In genomic region chr10:17761652-17762051, GRCm38 (mm10) we compare ENCODE assay signal across 20 mouse cellular contexts. TPM values are rescaled to one million over a fixed set of nuclear protein-coding genes. Genes with fewer than 3 reads are reported as not detected.
DNase-seq lines count a peak whose midpoint lies in the region; ATAC-seq and TF ChIP-seq lines count a peak whose summit lies in the region.
"Had no signal": no experiment of that assay in that cellular context is flagged by ENCODE, and none has a peak within 500 bp of the region (broad histone marks: within the 10 kb centered on the region; RNA-seq: fewer than 3 reads in every experiment).

No protein-coding gene starts in this region.

- 0 out of 2 replicates have a peak overlapping the region, but pooled peaks have one; percentile 37 for H3K27ac ChIP-seq in heart, embryonic 12.5 days (ENCODE audit: poor library complexity, severe bottlenecking)
- no peak overlapping the region for H3K27ac ChIP-seq in hindbrain, embryonic 14.5 days
- no peak overlapping the region for H3K27ac ChIP-seq in midbrain, postnatal 0 days (ENCODE audit: low read depth, low read length)
- H3K27ac ChIP-seq: embryonic facial prominence, embryonic 15.5 days; hindbrain, embryonic 13.5 days had no signal

- H3K9ac ChIP-seq in heart, embryonic 12.5 days, result no peak overlapping the region
- no peak overlapping the region for H3K9ac ChIP-seq in hindbrain, embryonic 14.5 days
- H3K9ac ChIP-seq in midbrain, postnatal 0 days (replicated peaks; ENCODE audit: low read length, poor library complexity, severe bottlenecking), result no peak overlapping the region
- H3K9ac ChIP-seq: embryonic facial prominence, embryonic 15.5 days; heart, embryonic 15.5 days; hindbrain, embryonic 13.5 days had no signal

- TF ChIP-seq CTCF in midbrain, postnatal 0 days (IDR thresholded peaks at IDR 0.05), result no peak

- H3K4me3 ChIP-seq in heart, embryonic 12.5 days, result no peak overlapping the region
- H3K4me3 ChIP-seq in hindbrain, embryonic 14.5 days (replicated peaks; ENCODE audit: low read length), result no peak overlapping the region
- no peak overlapping the region for H3K4me3 ChIP-seq in midbrain, postnatal 0 days (ENCODE audit: low read depth, low read length)
- H3K4me3 ChIP-seq: embryonic facial prominence, embryonic 15.5 days; heart, embryonic 10.5 days; heart, embryonic 15.5 days; hindbrain, embryonic 13.5 days had no signal

- H3K27me3 ChIP-seq in heart, embryonic 12.5 days (replicated peaks), result no peaks in the 10 kb centered on the region
- no peaks in the 10 kb centered on the region for H3K27me3 ChIP-seq in hindbrain, embryonic 14.5 days (ENCODE audit: control insufficient read depth, insufficient read depth, low read length)
- no peaks in the 10 kb centered on the region for H3K27me3 ChIP-seq in midbrain, postnatal 0 days (ENCODE audit: insufficient read depth, low read length)
- H3K27me3 ChIP-seq: CH12.LX; embryonic facial prominence, embryonic 15.5 days; heart, embryonic 15.5 days; hindbrain, embryonic 13.5 days had no signal

- WGBS in heart, embryonic 12.5 days, result 63% methylated on average over 1 of the region's 1 CpGs
- WGBS in hindbrain, embryonic 14.5 days, result 96% methylated on average over 1 of the region's 1 CpGs
- 92% methylated on average over 1 of the region's 1 CpGs for WGBS in midbrain, postnatal 0 days

- no peaks in the 10 kb centered on the region for H3K36me3 ChIP-seq in heart, embryonic 12.5 days
- no peaks in the 10 kb centered on the region for H3K36me3 ChIP-seq in hindbrain, embryonic 14.5 days (replicated peaks; ENCODE audit: control insufficient read depth, insufficient read depth)
- H3K36me3 ChIP-seq in midbrain, postnatal 0 days (ENCODE audit: insufficient read depth, low read length), result no peaks in the 10 kb centered on the region
- H3K36me3 ChIP-seq: embryonic facial prominence, embryonic 15.5 days; heart, embryonic 10.5 days; heart, embryonic 15.5 days; hindbrain, embryonic 13.5 days had no signal

- no peak overlapping the region for H3K4me2 ChIP-seq in heart, embryonic 12.5 days
- no peak overlapping the region for H3K4me2 ChIP-seq in hindbrain, embryonic 14.5 days (replicated peaks)
- H3K4me2 ChIP-seq in midbrain, postnatal 0 days (ENCODE audit: low read depth, low read length, poor library complexity, severe bottlenecking), result no peak overlapping the region
- H3K4me2 ChIP-seq: embryonic facial prominence, embryonic 15.5 days; heart, embryonic 15.5 days; hindbrain, embryonic 13.5 days had no signal

- no peaks in the 10 kb centered on the region; the same call in 1 of the 2 replicates for H3K9me3 ChIP-seq in heart, embryonic 12.5 days (replicated peaks)
- no peaks in the 10 kb centered on the region for H3K9me3 ChIP-seq in hindbrain, embryonic 14.5 days (ENCODE audit: control insufficient read depth, low read length)
- H3K9me3 ChIP-seq in midbrain, postnatal 0 days (ENCODE audit: low read length), result no peaks in the 10 kb centered on the region
- H3K9me3 ChIP-seq: embryonic facial prominence, embryonic 15.5 days; heart, embryonic 10.5 days; heart, embryonic 15.5 days; hindbrain, embryonic 13.5 days had no signal

- DNase-seq in heart, adult 9 months (ENCODE audit: low spot score in 2 of 2), result no peak
- DNase-seq in 416B (ENCODE audit: low read depth), result peak; percentile 58
- DNase-seq in hindbrain, embryonic 14.5 days (ENCODE audit: low spot score), result no peak
- DNase-seq in midbrain, postnatal 0 days (ENCODE audit: low spot score), result no peak
- DNase-seq: adrenal gland, adult 8-10 months; adrenal gland, postnatal 36 days; cerebellum, adult 2 months; cerebellum, postnatal 10 days; embryo, embryonic 11 days; gastrocnemius, postnatal 10 days; heart, postnatal 14 days had no signal

- H3K4me1 ChIP-seq in heart, embryonic 12.5 days (replicated peaks), result peaks cover 5% of the 10 kb centered on the region; the same call in 1 of the 2 replicates
- no peaks in the 10 kb centered on the region for H3K4me1 ChIP-seq in hindbrain, embryonic 14.5 days (replicated peaks; ENCODE audit: control insufficient read depth, insufficient read depth, low read length)
- H3K4me1 ChIP-seq in midbrain, postnatal 0 days (ENCODE audit: insufficient read depth, low read length), result no peaks in the 10 kb centered on the region
- H3K4me1 ChIP-seq: embryonic facial prominence, embryonic 15.5 days; heart, embryonic 15.5 days; hindbrain, embryonic 13.5 days had no signal

- ATAC-seq in heart, embryonic 12.5 days (ENCODE audit: insufficient number of reproducible peaks, low FRiP score), result no peak
- ATAC-seq in common myeloid progenitor, adult 5-6 weeks (replicated peaks; ENCODE audit: low read depth, poor library complexity, severe bottlenecking), result peak; percentile 47; the same call in 1 of the 2 replicates
- ATAC-seq in megakaryocyte-erythroid progenitor cell, adult 5-6 weeks (replicated peaks; ENCODE audit: low FRiP score, low TSS enrichment, poor library complexity, severe bottlenecking), result peak; percentile 52; the same call in 1 of the 2 replicates
- ATAC-seq in hindbrain, embryonic 14.5 days (ENCODE audit: low FRiP score), result no peak
- no peak for ATAC-seq in midbrain, postnatal 0 days (ENCODE audit: low FRiP score)
- ATAC-seq: forebrain, embryonic 16.5 days had no signal

RNA-seq across cellular contexts. Expression of gene Txlnb, which starts 34.4 kb away (rescaled TPM):
- 40.9 and 46.9 TPM in 2 replicates for polyA plus RNA-seq in heart, embryonic 12.5 days (2016; fragmentation: Nextera tagmentation; extraction: Ambion mirVana)
- 0.82 and 0.87 TPM in 2 replicates for total RNA-seq in common myeloid progenitor, adult 5-6 weeks (2017)
- total RNA-seq in megakaryocyte-erythroid progenitor cell, adult 5-6 weeks (2014; fragmentation: Nextera tagmentation), result 0.40 and 1.4 TPM in 2 replicates
- 0.57 TPM in 1 of 2 replicates, not detected in the other for total RNA-seq in megakaryocyte-erythroid progenitor cell, adult 5-6 weeks (2017)
- 1.6 and 1.9 TPM in 2 replicates for polyA plus RNA-seq in hindbrain, embryonic 14.5 days (2014; fragmentation: Nextera tagmentation; extraction: Ambion mirVana)
- 0.76 and 1.4 TPM in 2 replicates for total RNA-seq in midbrain, postnatal 0 days (2014; rRNA removed)
- 0.43 and 0.57 TPM in 2 replicates for polyA plus RNA-seq in midbrain, postnatal 0 days (2015; fragmentation: Nextera tagmentation; extraction: Ambion mirVana)

RNA-seq across cellular contexts. Expression of gene Cited2, which starts 38.6 kb away (rescaled TPM):
- 48.5 and 49.6 TPM in 2 replicates for polyA plus RNA-seq in heart, embryonic 12.5 days (2016; fragmentation: Nextera tagmentation; extraction: Ambion mirVana)
- total RNA-seq in common myeloid progenitor, adult 5-6 weeks (2017), result 27.8 and 44.6 TPM in 2 replicates
- total RNA-seq in megakaryocyte-erythroid progenitor cell, adult 5-6 weeks (2014; fragmentation: Nextera tagmentation), result 10.1 and 13.7 TPM in 2 replicates
- total RNA-seq in megakaryocyte-erythroid progenitor cell, adult 5-6 weeks (2017), result 10.1 and 36.8 TPM in 2 replicates
- polyA plus RNA-seq in hindbrain, embryonic 14.5 days (2014; fragmentation: Nextera tagmentation; extraction: Ambion mirVana), result 82.2 and 85.3 TPM in 2 replicates
- 72.1 and 107 TPM in 2 replicates for total RNA-seq in midbrain, postnatal 0 days (2014; rRNA removed)
- polyA plus RNA-seq in midbrain, postnatal 0 days (2015; fragmentation: Nextera tagmentation; extraction: Ambion mirVana), result 44.6 and 48.2 TPM in 2 replicates

Comparison
In these comparisons a context has a peak if more than half of its experiments do, and no peak if none do; other contexts are left out.
1. ATAC-seq: peak in common myeloid progenitor, adult 5-6 weeks (single experiment) and megakaryocyte-erythroid progenitor cell, adult 5-6 weeks (single experiment); none in heart, embryonic 12.5 days (single experiment), hindbrain, embryonic 14.5 days (single experiment) and midbrain, postnatal 0 days (single experiment).